Mouse (Mus musculus) bone marrow macrophage, adult 2 months (primary cell): ENCODE measurements around the gene Ttc28.

Experiments
- CTCF ChIP-seq: IDR thresholded peaks from 2 replicates; pipeline ENCODE4 v1.5.1; 2012; ENCODE audit warnings: low read depth, mild to moderate bottlenecking, low read length, moderate library complexity
- POLR2A ChIP-seq: IDR thresholded peaks from 2 replicates; pipeline ENCODE4 v1.6.1; 2012; ENCODE audit warnings: mild to moderate bottlenecking, low read depth, low read length, borderline replicate concordance

DNA sequence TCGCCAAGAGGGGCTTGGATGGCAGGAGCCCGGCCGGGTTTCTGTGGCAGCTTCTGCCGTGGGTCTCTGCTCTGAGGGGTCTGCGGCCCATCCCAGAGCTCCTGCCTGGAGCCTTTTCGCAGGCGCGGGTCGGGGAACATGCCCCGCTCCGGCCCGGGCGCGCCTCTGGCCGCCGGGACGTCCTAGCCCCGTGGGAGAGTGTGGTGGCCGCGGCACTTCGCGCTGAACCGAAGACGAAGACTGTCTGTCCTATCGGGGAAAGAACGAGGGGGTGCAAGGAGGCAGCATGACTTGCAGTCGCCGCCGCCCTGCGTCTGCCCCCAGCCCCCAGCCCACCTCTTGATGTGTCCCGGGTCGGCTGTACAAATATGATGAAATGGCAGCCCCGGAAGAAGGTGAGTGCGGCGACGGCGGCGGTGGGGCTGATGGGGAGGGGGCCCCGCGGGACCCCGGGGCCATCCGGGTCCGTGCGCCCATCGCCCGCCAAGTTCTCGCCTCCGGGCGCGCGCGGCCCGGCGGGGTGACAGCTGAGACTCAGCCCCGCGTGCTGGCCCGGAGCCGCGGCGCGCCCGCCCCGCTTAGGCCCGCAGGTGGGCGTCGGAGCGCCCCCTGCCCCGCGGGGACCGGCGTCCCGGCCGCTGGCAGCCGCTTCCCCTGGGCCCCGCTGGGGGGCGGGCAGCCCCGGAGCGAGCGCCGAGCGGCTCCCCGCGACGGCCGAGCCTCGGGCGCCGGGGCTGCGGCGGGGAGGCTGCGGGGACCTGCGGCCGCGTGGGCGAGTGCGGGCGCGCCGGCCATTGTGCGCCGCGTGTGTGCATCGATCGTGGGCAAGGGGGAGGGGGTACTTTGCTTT lies 99.6 kb downstream of the Ttc28 start:
- TF ChIP-seq POLR2A (no peak), CTCF (no peak)
